Mouse (Mus musculus) Muller cell, postnatal 12 days (primary cell): ENCODE data around the gene Xpr1.

Source experiments
- DNase-seq: peaks from one replicate; pipeline ENCODE4 v3.0.0-alpha.2; 2015; ENCODE audit errors: inconsistent ontology term

The Xpr1 gene

DNA sequence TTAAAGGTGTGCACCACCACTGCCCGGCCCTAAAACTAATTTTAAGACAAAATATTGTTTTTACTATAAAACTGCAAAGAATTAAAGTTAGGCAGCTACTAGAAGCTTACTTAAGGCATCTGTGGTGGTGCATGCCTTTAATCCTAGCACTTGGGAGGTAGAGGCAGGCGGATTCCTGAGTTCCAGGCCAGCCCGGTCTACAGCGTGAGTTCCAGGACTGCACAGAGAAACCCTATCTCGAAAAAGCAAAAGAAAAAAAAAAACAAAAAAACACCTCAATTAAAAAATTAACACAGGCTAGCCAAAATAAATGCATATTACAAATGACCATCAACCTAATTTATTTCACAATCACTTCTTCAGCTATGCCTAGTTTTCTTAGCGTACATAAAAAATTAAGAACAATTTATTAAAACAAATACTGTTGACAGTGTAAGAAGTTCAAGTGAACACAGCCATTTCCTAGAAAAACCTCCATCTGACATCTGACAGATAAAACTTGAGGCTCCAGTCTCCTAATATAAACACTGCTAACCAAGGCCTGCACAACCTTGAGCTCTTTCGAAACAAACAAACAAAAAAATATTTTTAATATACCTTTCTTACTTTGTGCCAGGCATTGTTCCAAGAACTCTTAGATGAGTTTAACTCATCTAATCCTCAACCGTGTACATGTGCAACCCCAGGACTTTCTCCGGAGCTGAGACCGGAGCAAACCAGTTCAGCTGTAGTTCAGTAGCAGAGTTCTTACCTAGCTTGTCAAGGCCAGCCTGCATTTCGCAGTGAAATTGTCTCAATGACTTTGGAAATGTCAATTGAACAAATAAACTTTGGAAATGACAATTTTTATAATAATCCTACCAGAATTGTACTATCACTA lies 9.3 kb downstream of the Xpr1 start:
- DNase-seq: no peak

DNA sequence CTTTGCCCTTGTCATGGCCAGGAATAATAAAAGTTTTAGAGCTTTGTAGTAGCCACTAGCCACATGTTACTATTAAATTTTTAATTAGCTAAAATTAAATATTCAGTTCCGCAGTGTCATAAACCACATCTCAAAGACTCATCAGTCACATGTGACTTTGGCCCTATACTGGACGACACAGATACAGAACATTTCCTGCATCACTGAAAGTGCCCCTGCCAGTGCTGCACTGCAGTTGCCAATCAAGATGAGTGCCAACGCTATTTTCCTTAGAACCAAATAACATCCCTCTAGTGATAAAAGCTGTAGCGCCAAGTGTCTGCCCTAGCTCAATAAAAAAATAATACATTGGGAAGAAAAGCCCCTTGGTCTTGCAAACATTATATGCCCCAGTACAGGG lies 17.2 kb downstream of the Xpr1 start:
- DNase-seq: no peak

DNA sequence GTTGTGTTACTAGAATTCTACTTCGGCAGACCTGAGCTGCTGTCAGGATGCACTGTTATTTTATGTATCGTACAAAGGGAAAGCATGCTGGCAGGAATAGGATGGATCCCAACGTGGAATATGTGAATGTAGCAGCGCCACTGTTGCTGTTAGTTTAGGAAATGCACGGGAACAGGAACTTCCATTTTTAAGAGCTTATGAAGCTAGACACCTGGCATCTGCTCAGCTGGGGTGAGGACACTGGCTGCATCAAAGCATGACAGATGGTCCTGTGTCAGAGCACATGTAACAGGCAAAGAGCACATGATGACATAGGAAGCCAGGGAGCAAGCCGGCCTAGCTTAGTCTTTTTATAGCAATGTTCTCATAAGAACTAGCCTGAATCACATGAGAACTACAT lies 22.4 kb downstream of the Xpr1 start:
- no peak for DNase-seq

DNA sequence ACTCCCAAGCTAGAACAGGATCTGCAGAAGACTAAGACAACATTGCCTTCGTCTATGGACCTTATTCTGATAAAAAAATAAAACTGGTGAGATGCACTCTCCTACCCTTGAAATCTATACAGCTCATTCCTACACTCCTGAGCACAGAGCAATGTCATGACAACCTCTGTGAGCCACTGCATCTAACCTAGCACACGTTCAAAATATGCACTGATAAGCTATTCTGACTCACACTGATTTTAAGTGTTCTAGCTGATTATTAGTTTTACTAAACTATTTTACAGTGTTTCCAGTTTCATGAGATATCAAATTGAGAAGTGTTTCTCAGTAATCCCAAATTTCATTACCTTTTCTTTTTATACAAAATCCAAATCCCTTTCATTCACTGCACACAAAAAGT lies 23.2 kb downstream of the Xpr1 start:
- no peak for DNase-seq

DNA sequence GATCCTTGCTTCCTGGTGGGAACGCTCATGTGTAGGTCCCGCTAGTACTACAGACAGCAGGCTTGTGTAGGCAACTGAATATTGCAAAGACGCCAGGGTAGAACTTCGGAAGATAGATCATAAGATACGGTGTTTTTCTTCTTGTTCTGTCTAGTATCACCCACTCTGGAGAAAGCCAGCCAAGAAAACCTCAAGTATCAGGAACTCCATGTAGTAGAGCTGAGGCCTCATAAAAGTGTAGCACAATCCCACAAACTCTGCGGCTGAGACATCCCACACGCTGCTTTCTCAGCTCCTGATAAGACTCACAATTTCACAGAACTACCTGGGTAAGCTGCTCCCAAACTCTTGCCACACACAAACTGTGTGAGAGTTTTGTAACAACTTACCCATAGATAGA lies 24.4 kb downstream of the Xpr1 start:
- DNase-seq: no peak

DNA sequence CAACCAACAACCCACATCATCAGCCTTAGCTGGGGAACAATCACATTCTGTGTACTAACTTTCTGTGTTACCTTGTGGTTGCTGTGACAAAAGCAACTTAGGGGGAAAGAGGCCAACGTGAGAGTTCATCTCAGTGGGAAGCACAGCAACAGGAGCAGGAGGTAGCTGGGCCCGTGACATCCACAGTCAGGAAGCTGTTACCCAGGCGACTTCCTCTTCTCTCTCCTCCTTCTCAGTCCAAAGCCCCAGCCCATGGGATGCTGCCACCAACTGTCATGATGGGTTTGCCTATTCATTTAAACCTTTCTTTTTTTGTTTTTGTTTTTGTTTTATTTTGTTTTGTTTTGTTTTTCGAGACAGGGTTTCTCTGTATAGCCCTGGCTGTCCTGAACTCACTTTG lies 25.7 kb downstream of the Xpr1 start:
- DNase-seq: no peak

DNA sequence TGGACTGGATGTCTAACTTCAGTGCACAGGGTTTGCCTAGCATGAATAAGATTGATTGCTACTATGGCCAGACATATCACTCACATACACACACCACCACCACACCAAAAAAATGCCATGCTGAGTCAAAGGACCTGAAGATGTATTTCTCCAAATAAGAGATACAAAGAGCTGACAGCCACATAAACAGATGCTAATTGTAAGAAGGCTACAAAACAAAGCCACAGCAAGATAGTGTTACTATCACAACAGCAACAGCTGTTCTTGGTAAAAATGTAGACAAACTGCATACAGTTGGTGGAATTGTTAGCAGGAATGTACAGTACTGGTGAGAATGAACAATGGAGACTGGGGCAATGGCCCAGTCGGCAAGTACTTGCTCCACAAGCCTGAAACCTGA lies 28.8 kb downstream of the Xpr1 start:
- peak; percentile 24 for DNase-seq

DNA sequence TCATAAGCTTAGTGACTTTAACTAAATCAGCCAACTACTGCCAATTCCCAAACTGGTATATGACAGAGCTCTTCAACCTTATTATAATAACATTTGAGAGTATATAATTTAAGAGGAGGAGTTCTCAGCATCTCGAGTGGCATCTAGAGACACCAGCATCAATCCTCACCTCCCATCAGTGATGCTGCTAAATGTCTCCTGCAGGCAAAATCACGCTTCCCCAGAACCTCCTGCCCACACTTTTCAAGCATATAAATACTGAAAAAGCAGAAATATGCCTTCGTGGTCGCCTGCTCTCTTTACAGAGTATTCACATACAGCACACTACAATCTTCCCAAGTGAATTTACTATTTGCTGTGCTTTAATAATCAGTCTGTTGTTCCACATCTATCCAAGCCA lies 30.7 kb downstream of the Xpr1 start:
- no peak for DNase-seq

DNA sequence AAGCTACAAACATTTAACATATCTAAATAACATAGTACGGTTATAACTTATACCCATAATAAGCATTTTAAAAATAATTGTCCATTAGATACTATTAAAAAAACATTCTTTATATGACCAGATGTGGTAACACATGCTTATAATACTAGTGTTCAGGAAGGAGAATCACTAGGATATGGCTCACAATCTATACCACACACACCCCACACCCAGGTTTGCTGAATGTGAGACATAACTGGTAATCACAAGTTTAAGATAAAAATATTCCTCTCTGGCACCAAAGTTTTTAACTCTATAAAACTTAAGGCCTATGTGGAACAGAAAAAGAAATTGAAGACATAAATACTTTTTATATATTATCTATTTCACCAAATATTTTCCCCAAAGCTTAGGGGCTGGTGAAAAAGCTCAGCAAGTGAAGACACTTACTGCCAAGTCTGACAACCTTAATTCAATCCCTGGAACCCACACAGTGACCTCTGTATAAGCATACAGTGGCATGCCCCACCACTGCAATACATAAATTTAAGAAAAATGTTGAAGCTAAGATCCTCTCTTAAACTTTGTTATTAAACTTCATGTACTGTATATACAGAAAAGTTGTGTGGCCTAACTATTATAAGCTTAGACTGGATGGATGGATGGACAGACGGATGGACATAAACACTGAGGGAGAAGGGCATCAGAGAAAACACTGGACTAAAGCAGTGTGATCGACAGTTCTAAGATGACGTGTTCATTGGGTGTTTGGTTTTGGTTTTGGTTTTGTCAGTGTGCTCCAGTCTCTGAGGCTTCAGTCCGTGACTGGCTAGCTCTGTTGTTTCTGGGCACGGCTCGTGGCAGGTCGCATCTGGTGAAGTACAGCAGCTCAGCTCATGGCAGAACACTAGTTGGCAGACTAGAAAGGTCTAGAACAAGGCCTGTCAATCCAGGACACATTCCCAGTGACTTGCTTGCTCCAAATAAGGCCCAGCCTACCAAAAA lies 33.6 kb downstream of the Xpr1 start:
- DNase-seq: peak; percentile 22

DNA sequence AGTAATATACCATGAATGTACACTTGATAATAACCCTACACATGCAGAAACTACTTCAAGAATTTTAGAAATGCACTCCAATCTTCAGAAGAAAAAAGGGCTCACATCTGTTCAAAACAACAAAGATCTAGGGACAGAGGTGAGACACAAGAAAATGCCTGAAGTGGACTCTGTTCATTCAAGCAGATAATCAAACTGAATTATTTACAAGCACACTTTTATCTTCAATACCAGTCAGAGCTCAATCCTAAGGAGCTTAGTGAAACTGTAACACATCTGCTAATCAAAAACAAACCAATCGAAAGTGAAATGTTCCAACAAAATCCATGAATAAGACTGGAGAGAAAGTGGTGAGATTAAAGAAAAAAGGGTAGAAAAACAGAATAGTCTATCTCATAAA lies 35.3 kb downstream of the Xpr1 start:
- DNase-seq: no peak

DNA sequence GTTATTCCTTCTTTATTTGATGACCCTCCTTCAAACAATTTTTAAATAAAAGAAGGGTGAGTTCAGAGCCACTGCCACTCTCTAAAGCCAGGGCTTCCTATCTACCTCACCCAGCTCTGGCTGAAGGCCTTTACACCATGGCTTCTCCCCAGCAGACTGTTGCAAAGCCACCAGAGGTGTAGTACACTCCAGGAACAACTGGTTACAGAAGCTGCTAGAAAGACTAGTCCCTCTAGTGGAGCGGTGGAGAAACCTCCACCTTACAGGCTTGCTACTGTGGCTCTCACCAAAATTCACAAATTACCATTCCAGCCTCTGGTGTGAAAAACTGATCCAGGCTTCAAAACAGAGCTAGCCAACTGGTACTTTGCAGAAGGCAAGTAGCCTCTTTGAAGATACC lies 37.9 kb downstream of the Xpr1 start:
- DNase-seq: no peak

DNA sequence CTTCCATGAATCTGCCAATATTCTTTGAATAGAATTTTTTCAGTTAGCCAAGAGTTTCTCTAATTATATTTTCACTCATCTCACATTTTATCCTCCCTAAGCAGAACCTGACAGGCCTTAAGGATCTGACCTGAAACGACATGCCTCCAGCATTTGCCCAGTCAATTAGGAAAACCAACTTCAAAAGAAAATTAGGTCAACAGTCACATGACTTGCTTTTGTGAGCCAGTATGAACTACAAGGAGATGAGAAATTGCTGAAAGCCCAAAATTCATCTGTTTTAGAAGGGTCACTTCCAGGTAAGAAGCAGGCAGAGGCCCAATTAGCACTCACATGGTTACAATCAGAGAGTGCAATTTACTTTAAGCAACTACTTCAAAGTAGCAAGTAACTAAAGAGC lies 44.4 kb downstream of the Xpr1 start:
- DNase-seq: peak; percentile 80

DNA sequence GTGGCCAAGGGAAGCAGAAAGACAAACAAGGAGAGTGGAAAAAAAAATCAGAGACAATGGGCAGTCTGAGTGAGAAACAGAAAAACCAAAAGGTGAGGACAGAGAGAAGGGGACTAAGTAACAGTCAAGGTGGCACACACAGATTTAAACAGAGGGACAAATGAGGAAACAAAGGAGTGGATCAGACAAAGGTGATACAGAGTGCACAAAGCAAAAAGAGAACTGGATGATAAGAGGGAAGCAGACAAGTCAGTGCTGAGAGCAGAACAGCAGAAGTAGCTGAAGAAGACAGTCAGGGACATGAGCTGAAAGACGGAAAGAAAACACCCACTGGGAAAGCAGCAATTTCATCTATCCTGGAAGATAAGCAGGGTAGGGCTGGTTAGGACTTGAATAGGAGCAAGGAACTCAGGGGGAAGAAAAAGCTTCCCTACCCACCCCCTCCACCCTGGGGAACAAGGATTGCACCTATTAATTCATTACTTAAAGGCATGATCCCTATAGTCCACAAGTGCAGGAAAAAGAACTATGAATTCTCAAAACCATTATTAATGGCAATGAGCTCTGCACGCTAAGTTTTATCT lies 47.0 kb downstream of the Xpr1 start:
- DNase-seq: no peak

DNA sequence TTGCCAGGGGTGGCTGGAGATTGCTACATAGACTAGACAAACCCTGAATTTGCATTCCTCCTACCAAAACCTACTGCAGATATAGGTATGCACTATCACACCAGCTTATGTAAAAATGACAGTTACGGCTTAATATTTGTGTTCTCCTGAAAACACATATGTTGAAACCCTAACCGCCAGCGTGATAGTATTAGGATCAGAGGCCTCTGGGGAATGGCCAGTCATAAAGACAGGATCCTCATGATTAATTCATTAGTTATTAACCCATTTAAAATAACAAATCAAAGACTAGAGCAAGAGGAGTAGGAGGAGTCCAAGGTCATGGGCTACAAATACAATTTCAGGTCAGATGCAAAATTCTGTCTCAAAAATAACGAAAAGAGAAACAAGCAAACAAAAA lies 50.8 kb downstream of the Xpr1 start:
- no peak for DNase-seq

DNA sequence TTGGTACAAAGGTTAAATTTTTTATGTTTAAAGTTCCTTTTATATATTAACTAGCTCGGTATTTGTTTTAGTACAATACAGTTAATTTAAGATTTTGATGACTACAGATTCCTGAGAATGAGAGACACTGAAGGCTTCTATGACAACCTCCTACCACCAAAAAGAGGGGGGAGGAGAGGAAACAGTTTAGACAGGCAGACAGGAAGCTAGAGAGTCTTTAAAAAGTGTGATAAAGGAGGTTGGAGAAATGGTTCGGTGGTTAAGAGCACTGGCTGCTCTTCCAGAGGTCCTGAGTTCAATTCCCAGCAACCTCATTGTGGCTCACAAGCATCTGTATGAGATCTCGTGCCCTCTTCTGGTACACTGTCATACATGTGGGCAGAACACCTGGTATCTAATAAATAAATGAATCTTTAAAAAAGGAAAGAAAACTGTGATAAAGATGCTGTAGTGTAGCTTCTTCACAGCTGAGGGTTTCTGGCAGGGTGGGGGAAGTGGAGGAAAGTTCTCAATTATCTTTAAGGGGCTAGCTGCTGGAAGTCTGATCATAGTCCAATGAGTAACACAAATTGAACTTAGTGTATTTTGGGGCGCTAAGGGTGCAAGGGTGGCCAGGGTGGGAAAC lies 55.6 kb downstream of the Xpr1 start:
- no peak for DNase-seq

DNA sequence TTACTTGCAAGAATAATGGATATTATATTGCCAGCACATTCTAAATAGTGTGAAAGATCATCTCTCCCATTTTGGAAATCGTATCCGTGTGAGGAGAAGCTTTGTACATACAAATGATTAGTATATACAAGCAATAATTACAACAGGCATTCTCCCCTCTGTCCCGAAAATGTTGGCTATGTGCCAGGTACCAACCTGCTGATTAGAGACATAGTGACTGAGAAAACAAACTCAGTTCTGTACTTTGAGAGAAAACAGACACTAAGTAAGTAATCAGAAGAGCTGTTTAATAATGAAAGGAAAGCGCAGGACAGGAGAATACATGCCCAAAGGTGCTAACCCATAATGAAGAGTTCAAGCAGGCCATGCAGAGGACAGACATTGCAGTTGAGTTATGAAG lies 64.1 kb downstream of the Xpr1 start:
- no peak for DNase-seq

DNA sequence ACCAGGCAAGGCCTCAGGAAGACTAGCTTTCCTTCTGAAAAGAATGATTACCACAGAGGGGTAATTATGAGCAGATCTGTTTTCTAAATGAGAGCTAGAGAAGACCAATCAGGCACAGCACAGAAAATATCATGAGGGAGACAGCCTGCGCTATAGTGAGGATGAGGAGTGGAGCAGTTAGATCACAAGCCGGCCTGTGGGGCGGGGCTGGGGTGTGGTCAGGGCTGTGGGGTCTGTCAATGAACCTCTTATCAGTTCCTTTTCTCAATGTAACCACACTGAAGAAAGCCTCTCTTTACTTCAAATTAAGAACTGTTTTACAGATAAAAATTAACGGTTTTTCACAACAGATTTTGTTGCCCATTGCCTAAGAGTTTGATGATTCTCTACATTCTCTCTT lies 65.7 kb downstream of the Xpr1 start:
- DNase-seq: no peak

DNA sequence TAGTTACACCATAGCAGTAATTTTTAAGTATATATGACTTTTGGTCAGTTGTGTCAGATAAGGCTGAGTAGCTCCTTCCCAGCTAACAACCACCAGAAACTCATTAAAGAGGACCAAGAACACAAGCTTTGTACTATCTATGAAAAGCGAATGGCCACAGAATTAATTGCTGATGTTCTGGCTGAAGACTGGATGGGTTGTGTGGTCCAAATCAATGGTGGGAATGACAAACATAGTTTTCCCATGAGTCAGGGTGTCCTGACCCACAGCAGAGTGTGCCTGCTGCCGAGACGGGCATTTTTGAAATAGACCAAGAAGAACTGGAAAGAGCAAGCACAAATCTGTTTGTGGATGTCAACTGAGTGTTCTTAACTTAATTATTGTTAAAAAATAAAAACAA lies 68.7 kb downstream of the Xpr1 start:
- DNase-seq: peak; percentile 92

DNA sequence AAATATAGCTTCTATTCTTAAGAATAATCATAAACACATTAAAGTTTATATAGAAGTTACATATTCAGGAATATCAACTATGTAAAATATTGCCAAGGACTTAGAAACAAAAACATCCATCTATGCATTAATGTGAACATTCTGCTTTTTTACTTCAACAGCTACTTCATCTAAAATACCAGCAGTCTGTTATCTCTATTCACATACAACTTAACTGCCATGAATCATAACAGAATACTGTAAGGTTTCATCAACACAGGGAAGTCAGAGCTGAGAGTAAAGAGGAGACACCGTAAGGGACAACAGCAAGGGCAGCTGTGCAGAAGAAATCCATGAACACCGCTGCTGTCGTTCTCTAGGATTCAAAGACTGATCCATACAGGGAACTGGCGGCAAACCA lies 69.9 kb downstream of the Xpr1 start:
- DNase-seq: no peak

DNA sequence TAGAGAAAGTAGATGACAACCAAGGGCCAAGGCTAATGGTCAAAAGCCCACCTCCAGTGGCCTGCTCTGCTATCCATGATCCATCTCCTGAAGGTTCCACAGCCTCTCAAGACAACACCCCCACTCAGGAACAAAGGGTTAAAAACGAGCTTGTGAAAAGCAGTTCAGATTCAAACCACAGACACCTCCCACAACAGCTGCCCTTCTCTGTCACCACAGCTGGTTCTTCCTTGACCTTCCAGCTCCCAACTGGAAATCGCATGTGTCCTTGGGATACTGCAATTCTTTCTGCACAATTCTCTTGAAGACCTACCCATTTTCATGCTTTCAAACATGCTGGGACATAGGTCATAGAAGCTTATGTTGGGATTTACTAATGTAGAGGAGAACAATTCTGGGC lies 73.2 kb downstream of the Xpr1 start:
- DNase-seq: no peak

DNA sequence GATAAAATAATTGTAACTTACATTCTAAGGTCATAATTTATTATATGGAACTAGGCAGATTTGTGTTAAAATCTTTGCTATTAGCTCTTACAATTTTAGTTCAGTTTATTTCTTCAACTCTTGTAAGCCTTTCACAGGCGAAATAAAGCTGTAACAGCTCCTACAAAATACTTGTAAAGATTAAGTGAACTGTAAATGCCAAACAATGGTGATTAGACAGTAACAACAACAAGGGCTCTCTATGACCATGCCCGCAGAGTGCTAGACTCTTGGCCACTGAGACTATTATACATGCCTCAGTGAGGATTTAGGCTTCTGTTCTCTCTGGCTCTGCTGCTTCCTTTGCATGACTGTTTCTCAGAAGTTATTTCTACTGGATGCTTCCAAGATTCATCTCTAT lies 77.6 kb downstream of the Xpr1 start:
- DNase-seq: peak; percentile 61

DNA sequence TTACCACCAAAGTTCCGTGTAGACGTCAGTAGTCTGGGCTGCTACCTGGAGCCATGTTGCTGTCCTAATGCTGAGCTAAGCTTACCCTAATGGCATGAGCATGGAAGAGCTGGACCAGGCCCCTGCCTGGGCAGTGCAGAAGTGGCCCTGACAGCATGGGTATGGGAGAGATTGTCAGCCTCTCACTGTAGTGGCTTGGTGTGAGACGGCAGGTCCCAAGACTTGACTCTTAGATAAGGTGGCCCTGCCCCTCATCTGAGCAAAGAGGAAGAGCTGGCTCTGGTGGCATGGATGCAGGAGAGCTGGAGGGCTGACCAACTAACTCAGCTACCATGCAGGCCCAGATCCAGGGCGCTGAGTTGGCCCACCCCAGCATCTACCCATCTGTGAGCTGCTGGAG lies 79.9 kb downstream of the Xpr1 start:
- DNase-seq: no peak
